Mouse (Mus musculus): Measurements from ENCODE around the gene Olfr1418. TPM values are rescaled to one million over a fixed set of nuclear protein-coding genes. Genes with fewer than 3 reads are reported as not detected.
"Not testable (repeated sequence)": the region's sequence is repeated elsewhere in the genome, so short reads cannot be mapped to it uniquely, and the experiment has no call there.

The Olfr1418 gene
- polyA plus RNA-seq (2015; fragmentation: Nextera tagmentation; extraction: Ambion mirVana): not detected in 2 replicates

- Histone ChIP-seq H3K36me3 (ENCODE audit: control insufficient read depth, insufficient read depth, low read length) (no peaks in the 10 kb centered on the region), H3K4me3 (ENCODE audit: low read depth, low read length) (no peak within 1 kb of the TSS), H3K9ac (ENCODE audit: low read length) (no peak within 1 kb of the TSS), H3K4me1 (replicated peaks; ENCODE audit: control insufficient read depth, insufficient read depth) (no peaks in the 10 kb centered on the region), H3K9me3 (ENCODE audit: control insufficient read depth, low read length) (no peaks in the 10 kb centered on the region), H3K4me2 (replicated peaks; ENCODE audit: low read depth) (no peak within 1 kb of the TSS), H3K27ac (replicated peaks) (no peak within 1 kb of the TSS), H3K27me3 (ENCODE audit: control insufficient read depth, insufficient read depth, low read length) (no peaks in the 10 kb centered on the region)
- no peak for DNase-seq (ENCODE audit: low spot score)
- no peak for ATAC-seq (ENCODE audit: low FRiP score, low TSS enrichment)
- TF ChIP-seq CTCF (IDR thresholded peaks at IDR 0.05; ENCODE audit: low read depth) (no peak), EP300 (optimal IDR thresholded peaks at IDR 0.05) (no peak)
- WGBS: 84% methylated on average over 1 of the region's 1 CpGs
Measured at GRCm38 (mm10) chr19:11860966-11861365, at the start of gene Olfr1418. Olfr1418 (minus strand) TSS chr19:11861066.

GRCm38 (mm10) chr19:11886265-11886664, 25.4 kb upstream of the Olfr1418 start, which contains the start of gene Olfr1420:
Olfr1420 (plus strand) TSS chr19:11886565.
- ATAC-seq (ENCODE audit: low FRiP score, low TSS enrichment) (no peak), DNase-seq (ENCODE audit: low spot score) (no peak)
- no peaks in the 10 kb centered on the region for H3K4me1 ChIP-seq (replicated peaks; ENCODE audit: control insufficient read depth, insufficient read depth)
- WGBS: 48% methylated on average over 1 of the region's 1 CpGs
- no peak within 1 kb of the TSS for H3K4me3 ChIP-seq (ENCODE audit: low read depth, low read length)
- TF ChIP-seq CTCF (IDR thresholded peaks at IDR 0.05; ENCODE audit: low read depth) (no peak), EP300 (optimal IDR thresholded peaks at IDR 0.05) (no peak)
- H3K27ac ChIP-seq (replicated peaks): no peak within 1 kb of the TSS
- no peak within 1 kb of the TSS for H3K4me2 ChIP-seq (replicated peaks; ENCODE audit: low read depth)
- no peaks in the 10 kb centered on the region for H3K27me3 ChIP-seq (ENCODE audit: control insufficient read depth, insufficient read depth, low read length)
- no peak within 1 kb of the TSS for H3K9ac ChIP-seq (ENCODE audit: low read length)
- no peaks in the 10 kb centered on the region for H3K9me3 ChIP-seq (ENCODE audit: control insufficient read depth, low read length)
- no peaks in the 10 kb centered on the region for H3K36me3 ChIP-seq (ENCODE audit: control insufficient read depth, insufficient read depth, low read length)

- not testable (repeated sequence) for H3K36me3 ChIP-seq (ENCODE audit: control insufficient read depth, insufficient read depth, low read length); H3K9me3 ChIP-seq (ENCODE audit: control insufficient read depth, low read length); H3K27ac ChIP-seq (replicated peaks); H3K4me3 ChIP-seq (ENCODE audit: low read depth, low read length); H3K4me1 ChIP-seq (replicated peaks; ENCODE audit: control insufficient read depth, insufficient read depth); H3K9ac ChIP-seq (ENCODE audit: low read length); H3K27me3 ChIP-seq (ENCODE audit: control insufficient read depth, insufficient read depth, low read length); ATAC-seq (ENCODE audit: low FRiP score, low TSS enrichment); H3K4me2 ChIP-seq (replicated peaks; ENCODE audit: low read depth); DNase-seq (ENCODE audit: low spot score)
- 60% methylated on average over 22 of the region's 22 CpGs for WGBS
Measured at GRCm38 (mm10) chr19:11878404-11878803, 17.5 kb upstream of the Olfr1418 start.

GRCm38 (mm10) chr19:11875006-11875405, 14.1 kb upstream of the Olfr1418 start, which contains the start of gene Olfr1419:
Olfr1419 (minus strand) TSS chr19:11875106.
- 40% methylated on average over 1 of the region's 1 CpGs for WGBS
- Histone ChIP-seq H3K27ac (replicated peaks) (no peak within 1 kb of the TSS), H3K4me2 (replicated peaks; ENCODE audit: low read depth) (no peak within 1 kb of the TSS), H3K9me3 (ENCODE audit: control insufficient read depth, low read length) (no peaks in the 10 kb centered on the region), H3K27me3 (ENCODE audit: control insufficient read depth, insufficient read depth, low read length) (no peaks in the 10 kb centered on the region), H3K36me3 (ENCODE audit: control insufficient read depth, insufficient read depth, low read length) (no peaks in the 10 kb centered on the region), H3K4me1 (replicated peaks; ENCODE audit: control insufficient read depth, insufficient read depth) (no peaks in the 10 kb centered on the region), H3K9ac (ENCODE audit: low read length) (no peak within 1 kb of the TSS), H3K4me3 (ENCODE audit: low read depth, low read length) (no peak within 1 kb of the TSS)
- no peak for TF ChIP-seq EP300 (optimal IDR thresholded peaks at IDR 0.05)
- TF ChIP-seq CTCF (IDR thresholded peaks at IDR 0.05; ENCODE audit: low read depth): no peak
- DNase-seq (ENCODE audit: low spot score) (no peak), ATAC-seq (ENCODE audit: low FRiP score, low TSS enrichment) (no peak)

- no peak for DNase-seq (ENCODE audit: low spot score)
- no peaks in the 10 kb centered on the region for H3K27me3 ChIP-seq (ENCODE audit: control insufficient read depth, insufficient read depth, low read length)
Measured at GRCm38 (mm10) chr19:11867837-11868236, 7.0 kb upstream of the Olfr1418 start.

GRCm38 (mm10) chr19:11856506-11856905, 4.4 kb downstream of the Olfr1418 start:
- H3K4me1 ChIP-seq (replicated peaks; ENCODE audit: control insufficient read depth, insufficient read depth): no peaks in the 10 kb centered on the region
- no peak for DNase-seq (ENCODE audit: low spot score)
- H3K27me3 ChIP-seq (ENCODE audit: control insufficient read depth, insufficient read depth, low read length): no peaks in the 10 kb centered on the region
- no peak overlapping the region for H3K27ac ChIP-seq (replicated peaks)
- H3K4me3 ChIP-seq (ENCODE audit: low read depth, low read length): no peak overlapping the region
- ATAC-seq (ENCODE audit: low FRiP score, low TSS enrichment): no peak
- H3K36me3 ChIP-seq (ENCODE audit: control insufficient read depth, insufficient read depth, low read length): no peaks in the 10 kb centered on the region
- no peak overlapping the region for H3K9ac ChIP-seq (ENCODE audit: low read length)
- H3K4me2 ChIP-seq (replicated peaks; ENCODE audit: low read depth): no peak overlapping the region
- TF ChIP-seq EP300 (optimal IDR thresholded peaks at IDR 0.05) (no peak), CTCF (IDR thresholded peaks at IDR 0.05; ENCODE audit: low read depth) (no peak)
- WGBS: 71% methylated on average over 6 of the region's 6 CpGs
- no peaks in the 10 kb centered on the region for H3K9me3 ChIP-seq (ENCODE audit: control insufficient read depth, low read length)

More at GRCm38 (mm10) chr19:11867837-11868236, 7.0 kb upstream of the Olfr1418 start:
- TF ChIP-seq EP300 (optimal IDR thresholded peaks at IDR 0.05) (no peak), CTCF (IDR thresholded peaks at IDR 0.05; ENCODE audit: low read depth) (no peak)
- no peak overlapping the region for H3K4me3 ChIP-seq (ENCODE audit: low read depth, low read length)
- no peaks in the 10 kb centered on the region for H3K4me1 ChIP-seq (replicated peaks; ENCODE audit: control insufficient read depth, insufficient read depth)
- no peaks in the 10 kb centered on the region for H3K36me3 ChIP-seq (ENCODE audit: control insufficient read depth, insufficient read depth, low read length)
- no peak for ATAC-seq (ENCODE audit: low FRiP score, low TSS enrichment)
- 78% methylated on average over 2 of the region's 2 CpGs for WGBS
- no peak overlapping the region for H3K4me2 ChIP-seq (replicated peaks; ENCODE audit: low read depth)
- no peak overlapping the region for H3K27ac ChIP-seq (replicated peaks)
- H3K9ac ChIP-seq (ENCODE audit: low read length): no peak overlapping the region
- H3K9me3 ChIP-seq (ENCODE audit: control insufficient read depth, low read length): no peaks in the 10 kb centered on the region
